Mouse (Mus musculus) heart, adult 2 months (tissue): Measurements from ENCODE around the gene Gnb5. TPM values are rescaled to one million over a fixed set of nuclear protein-coding genes. Genes with fewer than 3 reads are reported as not detected.
"Not testable (repeated sequence)": the region's sequence is repeated elsewhere in the genome, so short reads cannot be mapped to it uniquely, and the experiment has no call there.

Experiments used
- DNase-seq, 2 experiments: peaks; one replicate each; pipeline ENCODE4 v3.0.0; 2021
- H3K27ac ChIP-seq: fragments of 200-600 bp; 2 replicates; pipeline ENCODE4 v1.8.1; 2022
- H3K27me3 ChIP-seq: fragments of 200-500 bp; 2 replicates; pipeline ENCODE4 v1.6.1; 2012; ENCODE audit warnings: mild to moderate bottlenecking, low read length, inconsistent platforms, mixed read lengths; ENCODE audit not compliant: control insufficient read depth, insufficient read depth
- H3K36me3 ChIP-seq: fragments of 200-500 bp; 2 replicates; pipeline ENCODE4 v1.6.1; 2012; ENCODE audit warnings: low read length, inconsistent platforms; ENCODE audit not compliant: control insufficient read depth, insufficient read depth
- H3K4me1 ChIP-seq: fragments of 200-500 bp; 2 replicates; pipeline ENCODE4 v1.6.1; 2011; ENCODE audit warnings: low read length; ENCODE audit not compliant: control insufficient read depth, insufficient read depth
- H3K4me3 ChIP-seq: fragments of 200-600 bp; 2 replicates; pipeline ENCODE4 v1.8.1; 2022
- H3K79me2 ChIP-seq: fragments of 200-500 bp; replicated peaks from 2 replicates; pipeline ENCODE4 v1.6.1; 2012; ENCODE audit warnings: mild to moderate bottlenecking, inconsistent platforms, low read length, moderate library complexity, mixed read lengths; ENCODE audit not compliant: control insufficient read depth, insufficient read depth
- H3K9ac ChIP-seq: fragments of 200-500 bp; 2 replicates; pipeline ENCODE4 v1.6.1; 2012; ENCODE audit warnings: low read depth, mild to moderate bottlenecking, control low read depth, inconsistent platforms, low read length, mixed read lengths
- CTCF ChIP-seq: fragments of 200-600 bp; IDR thresholded peaks from 2 replicates; pipeline ENCODE4 v1.8.1; 2022; ENCODE audit warnings: antibody characterized with exemption, mild to moderate bottlenecking, moderate library complexity
- EP300 ChIP-seq: fragments of 200-500 bp; IDR thresholded peaks from 2 replicates; pipeline ENCODE4 v1.6.1; 2011; ENCODE audit warnings: low read depth, low read length, control low read depth; ENCODE audit not compliant: insufficient read depth
- POLR2A ChIP-seq: fragments of 200-500 bp; IDR thresholded peaks from 2 replicates; pipeline ENCODE4 v1.6.1; 2011; ENCODE audit warnings: mild to moderate bottlenecking, low read depth, low read length, control low read depth; ENCODE audit not compliant: insufficient read depth
- WGBS: fragments of 180-500 bp; shearing (Covaris S2); methylation state at CpG from one replicate; pipeline ENCODE4 v1.1.7; 2018; 5-methylcytosine and 5-hydroxymethylcytosine counted together
- intact Hi-C: fragments of 180-260 bp; cut with DNase I; formaldehyde crosslinking; loops from one replicate; pipeline ENCODE4 v1.15.1; 2025
- polyA plus RNA-seq: library from polyadenylated mRNA; depleted of rRNA; stranded (reverse); fragments of >200 nt; gene quantifications from 2 replicates; pipeline ENCODE4 v1.2.3, GENCODE M21; 2012
- total RNA-seq, 2 experiments: library from RNA; stranded (reverse); gene quantifications; 2 replicates each; pipeline ENCODE4 v1.2.3; 2021

The Gnb5 gene
- total and polyA plus RNA-seq, 3 experiments, result 23.5 to 33.0 (median 23.9) TPM

DNA sequence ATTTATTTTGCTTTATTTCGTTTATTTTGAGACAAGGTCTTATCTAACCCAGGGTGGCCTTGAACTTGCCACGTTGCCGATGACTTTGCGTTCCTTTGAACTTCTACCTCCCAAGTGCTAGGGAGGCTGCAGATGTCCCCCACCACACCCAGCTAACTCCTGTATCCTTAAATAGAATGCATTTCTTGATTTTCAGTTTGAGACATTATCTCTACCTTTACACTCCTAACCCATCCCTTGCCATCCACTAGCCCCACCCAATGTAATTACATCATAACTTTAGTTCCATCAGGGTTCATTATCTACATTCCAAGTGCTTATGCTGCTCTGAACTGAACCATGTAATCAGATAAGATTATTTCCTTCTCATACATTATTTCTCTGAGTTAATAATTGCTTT lies 49.7 kb downstream of the Gnb5 start:
- H3K4me3 ChIP-seq, result no peak overlapping the region
- no peaks in the 10 kb centered on the region for H3K4me1 ChIP-seq
- H3K27ac ChIP-seq, result no peak overlapping the region
- H3K9ac ChIP-seq, result no peak overlapping the region
- intact Hi-C loops, result no loop called here
- H3K27me3 ChIP-seq, result no peaks in the 10 kb centered on the region
- no peaks in the 10 kb centered on the region for H3K79me2 ChIP-seq
- 77% methylated on average over 4 of the region's 4 CpGs for WGBS
- TF ChIP-seq POLR2A, result no peak
- TF ChIP-seq CTCF, result no peak
- no peak for TF ChIP-seq EP300
- H3K36me3 ChIP-seq, result no peaks in the 10 kb centered on the region
- no peak for DNase-seq

DNA sequence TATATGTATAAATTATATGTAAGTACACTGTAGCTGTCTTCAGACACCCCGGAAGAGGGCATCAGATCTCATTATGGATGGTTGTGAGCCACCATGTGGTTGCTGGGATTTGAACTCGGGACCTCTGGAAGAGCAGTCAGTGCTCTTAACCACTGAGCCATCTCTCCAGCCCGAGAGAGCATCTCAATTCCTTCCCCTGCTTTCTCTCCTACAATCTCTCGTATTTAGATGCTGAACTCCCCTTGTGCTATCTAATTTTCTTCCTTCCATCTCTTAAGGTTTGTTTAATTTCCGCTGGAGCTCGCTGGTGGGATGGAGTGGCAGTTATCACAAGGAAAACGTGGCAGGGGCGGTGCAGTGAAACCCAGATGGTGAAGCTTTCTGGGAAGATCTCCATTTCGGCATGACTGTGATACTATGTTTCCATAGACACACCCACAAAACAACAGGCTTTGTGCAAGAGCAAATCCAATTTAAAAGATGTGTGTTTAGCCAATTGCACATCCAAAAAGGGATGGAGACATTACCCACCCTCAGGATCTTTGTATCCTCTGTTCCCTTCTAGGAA lies 51.1 kb downstream of the Gnb5 start:
- H3K27ac ChIP-seq, result no peak overlapping the region
- no peaks in the 10 kb centered on the region for H3K36me3 ChIP-seq
- TF ChIP-seq POLR2A (no peak), EP300 (no peak), CTCF (no peak)
- no peaks in the 10 kb centered on the region for H3K27me3 ChIP-seq
- intact Hi-C loops, result no loop called here
- no peak for DNase-seq
- no peak overlapping the region for H3K4me3 ChIP-seq
- no peaks in the 10 kb centered on the region for H3K79me2 ChIP-seq
- H3K9ac ChIP-seq, result no peak overlapping the region
- 54% methylated on average over 9 of the region's 9 CpGs for WGBS
- H3K4me1 ChIP-seq, result peaks cover 2% of the 10 kb centered on the region; the same call in 1 of the 2 replicates

DNA sequence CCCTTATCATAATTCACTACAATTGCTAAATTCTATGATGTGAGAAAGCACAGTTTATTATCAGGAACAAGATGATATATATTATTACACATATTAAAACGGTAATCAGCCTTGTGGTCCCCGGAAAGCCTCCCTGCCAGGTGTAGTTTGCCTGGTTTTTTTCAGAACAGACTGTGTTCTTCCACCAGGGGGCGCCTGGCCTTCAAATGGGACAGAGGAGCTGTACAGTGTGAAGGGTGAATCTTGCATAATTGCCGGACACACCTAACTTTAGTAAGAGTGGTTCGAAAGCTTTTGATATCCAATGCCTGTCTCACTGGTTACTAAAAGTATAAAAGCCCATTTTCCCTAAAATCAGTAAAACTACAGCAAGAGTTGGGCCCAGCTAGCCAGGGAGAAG lies 55.6 kb downstream of the Gnb5 start:
- H3K9ac ChIP-seq, result peak overlapping the region; percentile 19; the same call in 1 of the 2 replicates
- peak; percentile 66; the same call in 1 of the 2 replicates for TF ChIP-seq EP300
- no peak for TF ChIP-seq POLR2A
- peak; percentile 94 for TF ChIP-seq CTCF
- H3K27ac ChIP-seq, result no peak overlapping the region
- peaks cover 3% of the 10 kb centered on the region; the same call in 1 of the 2 replicates for H3K4me1 ChIP-seq
- no peaks in the 10 kb centered on the region for H3K36me3 ChIP-seq
- intact Hi-C loops, result loop anchor here (1.0 to 2.0 kb wide), 4 partner anchors 39 to 221 kb away; no protein-coding TSS in a partner anchor
- DNase-seq, result peak; percentile 66 to 82
- H3K27me3 ChIP-seq, result no peaks in the 10 kb centered on the region
- H3K4me3 ChIP-seq, result no peak overlapping the region
- WGBS, result 9% methylated on average over 5 of the region's 5 CpGs
- H3K79me2 ChIP-seq, result no peaks in the 10 kb centered on the region

DNA sequence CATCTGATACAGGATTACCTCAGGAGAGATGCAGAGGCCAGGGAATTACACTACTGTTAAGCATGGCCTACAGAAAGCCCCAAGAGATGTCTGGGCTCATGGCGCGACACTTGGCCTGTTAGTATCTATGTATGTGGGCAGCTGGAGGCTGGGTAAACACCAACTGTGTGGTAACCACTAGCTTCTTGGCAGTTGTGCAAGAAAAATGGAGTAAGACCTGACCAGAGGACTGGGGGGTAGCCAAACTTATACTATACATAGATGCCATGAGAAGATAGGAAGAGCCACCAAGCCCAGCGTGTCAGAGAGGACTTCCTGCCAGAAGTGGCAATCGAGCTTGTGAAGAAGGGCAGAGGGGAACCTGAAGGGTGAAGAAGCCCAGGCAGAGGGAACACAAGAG lies 56.1 kb downstream of the Gnb5 start:
- H3K4me1 ChIP-seq, result peaks cover 3% of the 10 kb centered on the region; the same call in 1 of the 2 replicates
- 81% methylated on average over 4 of the region's 4 CpGs for WGBS
- no peak for DNase-seq
- intact Hi-C loops, result loop anchor here (2.0 kb wide), 2 partner anchors 39 to 153 kb away; no protein-coding TSS in a partner anchor
- H3K9ac ChIP-seq, result no peak overlapping the region
- no peaks in the 10 kb centered on the region for H3K79me2 ChIP-seq
- no peak overlapping the region for H3K4me3 ChIP-seq
- no peak overlapping the region for H3K27ac ChIP-seq
- no peaks in the 10 kb centered on the region for H3K36me3 ChIP-seq
- TF ChIP-seq POLR2A, result no peak
- no peak for TF ChIP-seq CTCF
- no peak for TF ChIP-seq EP300
- H3K27me3 ChIP-seq, result no peaks in the 10 kb centered on the region

DNA sequence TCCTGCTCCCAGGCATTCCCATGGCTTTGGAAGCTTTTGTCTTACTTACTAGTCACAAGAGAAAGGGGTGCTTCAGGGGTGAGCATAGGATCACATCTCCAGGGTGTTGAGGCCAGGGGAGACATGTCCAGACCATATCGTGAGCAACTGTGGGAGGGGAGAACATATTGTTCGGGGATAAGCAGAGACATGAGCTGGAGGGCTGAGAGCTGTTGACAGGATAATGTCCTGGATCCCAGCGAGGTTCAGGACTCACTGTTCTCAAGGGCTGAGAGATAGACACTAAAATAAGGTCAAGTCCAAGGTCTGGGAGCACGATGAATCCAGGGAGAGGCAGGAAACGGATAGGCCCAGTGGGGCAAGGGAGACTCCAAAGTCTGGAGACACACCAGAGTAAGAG lies 56.9 kb downstream of the Gnb5 start:
- Histone ChIP-seq H3K4me3 (no peak overlapping the region), H3K9ac (no peak overlapping the region), H3K27me3 (no peaks in the 10 kb centered on the region), H3K27ac (no peak overlapping the region), H3K4me1 (peaks cover 3% of the 10 kb centered on the region; the same call in 1 of the 2 replicates), H3K36me3 (no peaks in the 10 kb centered on the region), H3K79me2 (no peaks in the 10 kb centered on the region)
- DNase-seq, result peak in 1 of 2 experiments; percentile 22
- TF ChIP-seq CTCF (no peak), POLR2A (no peak), EP300 (peak; percentile 69; the same call in 1 of the 2 replicates)
- intact Hi-C loops, result loop anchor here (2.0 kb wide), 2 partner anchors 38 to 152 kb away; no protein-coding TSS in a partner anchor
- 47% methylated on average over 5 of the region's 5 CpGs for WGBS

DNA sequence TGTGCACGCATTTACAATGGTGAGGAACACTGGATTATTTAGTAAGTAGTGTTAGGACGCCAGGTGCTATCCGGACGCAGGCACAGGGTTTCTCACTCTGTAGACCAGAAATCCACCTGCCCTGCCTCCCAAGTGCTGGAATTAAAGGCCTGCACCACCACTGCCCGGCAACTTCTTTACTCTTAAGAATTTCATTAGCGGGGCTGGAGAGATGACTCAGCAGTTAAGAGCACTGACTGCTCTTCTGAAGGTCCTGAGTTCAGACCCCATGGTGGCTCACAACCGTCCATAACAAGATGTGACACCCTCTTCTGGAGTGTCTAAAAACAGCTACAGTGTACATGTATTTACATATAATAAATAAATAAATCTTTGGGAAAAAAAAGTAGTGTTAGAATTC lies 57.6 kb downstream of the Gnb5 start:
- H3K27me3 ChIP-seq, H3K4me1 ChIP-seq, H3K4me3 ChIP-seq, H3K79me2 ChIP-seq, H3K36me3 ChIP-seq, DNase-seq, H3K27ac ChIP-seq, H3K9ac ChIP-seq: not testable (repeated sequence)
- WGBS, result 80% methylated on average over 7 of the region's 7 CpGs
- intact Hi-C loops, result loop anchor here (2.0 kb wide), 2 partner anchors 37 to 151 kb away; no protein-coding TSS in a partner anchor
